Mouse (Mus musculus) left cerebral cortex, adult 11 months (tissue): ENCODE data around the gene Dlg1.

Experiments
- DNase-seq: peaks from one replicate; pipeline ENCODE4 v3.0.0; 2022; ENCODE audit warnings: low spot score

Gene Dlg1

DNA sequence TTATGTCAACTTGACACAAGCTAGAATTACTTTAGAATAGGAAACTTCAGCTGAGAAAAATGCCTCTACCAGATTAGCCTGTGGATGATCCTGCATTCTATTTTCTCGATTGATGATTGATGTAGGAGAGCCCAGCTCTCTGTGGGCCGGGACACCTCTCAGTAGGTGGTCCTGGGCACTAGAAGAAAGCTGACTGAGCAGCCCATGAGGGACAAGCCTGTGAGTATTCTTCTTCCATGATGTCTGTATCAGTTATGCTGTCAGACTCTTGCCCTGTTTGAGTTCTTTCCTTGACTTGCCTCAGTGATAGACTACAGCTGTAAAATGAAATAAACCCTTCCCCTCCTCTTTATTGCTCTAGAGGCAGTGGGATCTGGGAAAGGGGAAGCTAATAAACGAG lies 74.5 kb downstream of the Dlg1 start:
- no peak for DNase-seq

DNA sequence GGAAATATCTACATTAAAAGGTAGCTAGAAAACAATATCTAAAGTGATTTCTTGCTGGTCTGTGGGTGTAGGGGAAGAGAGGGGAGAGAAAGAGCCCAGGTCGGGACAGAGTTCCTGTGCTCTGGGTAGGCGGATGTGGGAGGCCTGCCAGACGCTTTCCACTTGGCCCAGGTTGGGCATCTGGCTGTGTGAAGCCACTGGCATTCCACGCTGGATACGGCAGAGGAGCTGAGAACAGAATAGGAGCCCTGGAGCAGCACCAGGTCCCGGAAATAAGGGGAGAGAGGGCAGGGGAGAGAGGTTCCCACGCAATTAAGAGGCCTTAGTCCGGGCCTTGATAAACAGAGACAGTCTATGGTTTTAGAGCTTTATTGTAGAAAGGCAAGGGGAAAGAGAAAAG lies 77.0 kb downstream of the Dlg1 start:
- DNase-seq, result no peak

DNA sequence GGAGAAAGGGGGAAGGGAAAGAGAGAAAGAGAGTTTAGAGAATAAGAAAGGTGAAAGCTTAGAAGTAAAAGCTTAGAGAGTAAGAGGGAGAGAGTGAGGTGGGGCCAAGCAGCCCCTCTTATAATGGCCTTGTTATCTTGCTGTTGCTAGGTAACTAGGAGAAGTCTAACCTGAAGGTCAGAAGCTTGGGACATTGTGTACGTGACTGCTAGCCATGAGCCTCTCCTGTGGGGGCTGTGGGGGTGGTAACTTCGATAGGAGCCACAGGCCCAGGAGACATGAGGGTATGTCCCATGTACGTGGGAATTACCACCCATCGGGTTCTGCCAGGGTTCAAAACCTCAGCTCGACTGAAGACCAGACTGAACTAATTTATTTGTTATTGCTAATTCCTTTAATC lies 77.5 kb downstream of the Dlg1 start:
- no peak for DNase-seq

DNA sequence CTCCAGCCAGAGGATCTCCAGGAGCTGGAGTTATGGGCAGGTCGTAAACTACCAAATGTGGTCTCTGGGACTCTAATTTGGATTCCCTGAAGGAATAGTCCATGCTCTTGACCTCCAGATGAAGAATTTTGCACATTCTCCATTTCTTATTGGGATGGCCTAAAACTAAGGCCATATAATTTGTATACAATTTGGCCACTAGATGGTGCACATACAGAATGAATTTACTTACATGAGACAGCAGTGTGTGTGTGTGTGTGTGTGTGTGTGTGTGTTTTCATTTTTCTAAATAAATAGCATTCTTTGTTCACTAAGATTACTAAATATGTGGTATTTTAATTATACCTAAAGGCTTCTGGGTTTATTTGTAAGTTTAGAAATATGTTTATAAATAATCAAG lies 87.3 kb downstream of the Dlg1 start:
- peak; percentile 55 for DNase-seq

DNA sequence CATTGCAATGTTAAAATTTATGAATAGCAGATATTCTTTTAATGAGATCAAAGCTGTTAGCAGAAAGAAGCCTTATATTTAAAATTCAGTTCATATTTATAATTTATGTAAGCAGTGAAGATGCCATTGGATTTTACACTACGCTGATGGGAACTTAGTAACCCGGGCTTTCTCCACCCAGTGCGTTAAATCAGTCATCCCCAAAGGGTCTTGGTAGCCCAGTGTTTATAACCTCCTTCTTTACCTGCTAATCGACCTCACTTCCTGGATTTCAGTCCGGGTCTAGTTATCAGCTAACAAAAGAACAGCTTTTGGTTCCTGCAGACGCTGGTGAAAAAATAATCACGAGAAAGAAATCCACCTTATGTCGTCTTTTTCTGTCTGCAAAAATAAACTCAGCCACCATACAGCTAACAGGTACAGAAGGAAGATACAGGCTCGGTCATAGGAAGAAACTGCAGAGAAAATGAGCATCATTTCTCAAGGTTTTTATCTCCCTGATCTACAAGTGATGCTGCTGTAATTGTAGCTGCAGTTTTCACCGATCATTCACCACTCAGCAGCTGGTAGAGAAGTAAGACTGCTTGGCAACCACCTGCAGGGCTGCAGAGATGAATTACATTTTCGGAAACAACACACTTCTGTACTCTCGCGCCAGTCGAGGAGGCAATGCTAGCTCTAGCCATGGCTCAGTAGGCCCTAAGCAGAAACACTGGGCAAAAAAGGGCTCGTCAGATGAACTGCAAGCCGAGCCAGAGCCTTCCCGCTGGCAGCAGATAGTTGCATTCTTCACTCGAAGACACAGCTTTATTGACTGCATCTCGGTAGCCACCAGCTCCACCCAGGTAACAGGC lies 91.2 kb downstream of the Dlg1 start:
- no peak for DNase-seq

DNA sequence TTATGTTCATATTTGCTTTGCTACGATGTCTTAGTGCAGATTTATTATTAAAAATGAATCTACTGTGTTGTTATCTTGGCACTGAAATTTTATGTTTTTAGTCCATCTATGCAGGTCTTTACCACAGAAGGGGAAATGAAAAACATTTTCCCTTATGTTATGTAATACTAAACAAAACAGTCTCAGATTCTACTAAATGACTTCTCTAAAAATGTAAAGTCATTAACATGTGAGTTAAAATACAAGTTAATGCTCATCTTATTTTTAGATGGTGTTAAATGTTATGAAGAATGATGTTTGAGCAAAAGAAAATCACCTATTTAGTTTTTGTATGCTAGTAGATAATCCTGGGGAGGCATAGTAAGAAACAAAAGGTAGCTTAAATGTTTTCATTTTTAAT lies 91.8 kb downstream of the Dlg1 start:
- DNase-seq, result no peak

DNA sequence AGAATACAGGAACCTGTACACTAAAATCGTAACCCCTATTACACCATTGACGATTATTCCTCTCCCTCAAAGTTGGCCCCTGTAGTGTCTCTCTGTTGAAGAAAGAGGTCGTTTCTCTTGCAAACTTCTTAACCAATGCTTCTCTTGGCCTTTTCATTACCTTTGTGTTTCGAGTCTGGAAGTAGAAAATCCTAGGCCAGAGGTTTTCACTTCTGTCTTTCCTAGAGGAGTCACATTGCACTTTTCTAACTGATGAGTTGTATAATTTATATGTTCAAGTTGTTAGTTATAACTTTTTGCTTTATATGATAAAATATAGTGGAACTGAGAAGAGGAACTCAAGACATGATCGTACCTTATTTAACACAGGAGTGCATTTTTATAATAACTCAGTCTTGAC lies 93.2 kb downstream of the Dlg1 start:
- DNase-seq, result no peak

DNA sequence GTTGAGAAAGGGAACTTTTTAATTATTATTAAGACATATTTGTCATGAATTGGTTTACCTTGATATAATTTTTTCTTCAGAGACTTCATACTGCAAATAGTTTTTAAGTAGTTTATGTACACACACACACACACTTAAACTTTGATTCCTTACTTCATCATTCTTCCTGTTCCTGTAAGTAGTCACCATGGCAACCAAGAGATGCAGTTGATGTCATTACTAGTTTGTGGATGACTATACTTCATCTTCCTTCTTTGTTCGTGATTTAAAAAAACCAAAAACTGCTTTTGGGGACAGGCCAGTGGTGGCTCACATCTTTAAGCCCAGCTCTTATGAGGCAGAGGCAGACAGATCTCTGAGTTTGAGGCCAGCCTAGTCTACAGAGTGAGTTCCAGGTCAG lies 94.4 kb downstream of the Dlg1 start:
- DNase-seq, result no peak

DNA sequence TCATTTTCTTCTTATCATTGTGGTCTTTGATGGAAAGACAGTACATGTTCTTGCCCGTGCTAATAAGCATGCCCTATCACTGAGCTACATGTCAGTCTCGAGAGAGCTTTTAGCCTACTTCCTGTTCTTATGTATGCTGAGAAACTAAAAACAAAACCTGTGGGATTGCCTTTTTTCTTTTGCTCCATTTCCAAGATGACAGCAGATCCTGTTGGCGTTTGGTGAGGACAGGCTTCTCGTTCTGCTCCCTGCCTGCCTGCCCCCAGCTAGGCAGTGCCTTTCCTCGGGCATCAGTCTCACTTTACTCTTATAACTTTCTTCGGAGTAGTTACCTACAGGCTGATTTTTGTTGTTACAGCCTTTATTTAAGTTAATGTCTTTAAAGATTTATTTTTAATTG lies 96.2 kb downstream of the Dlg1 start:
- DNase-seq, result no peak

DNA sequence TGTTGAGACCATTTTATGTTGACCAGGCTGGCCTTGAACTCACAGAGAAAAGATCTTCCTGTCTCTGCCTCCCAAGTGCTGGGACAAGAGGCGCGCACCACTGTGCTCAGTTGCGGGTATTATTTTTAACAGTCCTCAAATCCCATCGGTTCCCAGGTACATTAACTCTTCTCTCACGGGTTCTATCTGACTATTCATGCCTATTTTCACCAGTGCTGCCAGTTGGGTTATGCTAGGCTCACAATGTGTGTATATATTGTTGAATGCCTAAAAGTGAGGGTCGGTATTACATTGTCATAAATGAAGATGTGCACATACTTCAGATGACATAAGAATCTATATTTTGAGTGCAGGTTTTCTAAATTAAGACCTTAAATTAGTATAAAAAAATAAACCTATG lies 103.1 kb downstream of the Dlg1 start:
- no peak for DNase-seq

DNA sequence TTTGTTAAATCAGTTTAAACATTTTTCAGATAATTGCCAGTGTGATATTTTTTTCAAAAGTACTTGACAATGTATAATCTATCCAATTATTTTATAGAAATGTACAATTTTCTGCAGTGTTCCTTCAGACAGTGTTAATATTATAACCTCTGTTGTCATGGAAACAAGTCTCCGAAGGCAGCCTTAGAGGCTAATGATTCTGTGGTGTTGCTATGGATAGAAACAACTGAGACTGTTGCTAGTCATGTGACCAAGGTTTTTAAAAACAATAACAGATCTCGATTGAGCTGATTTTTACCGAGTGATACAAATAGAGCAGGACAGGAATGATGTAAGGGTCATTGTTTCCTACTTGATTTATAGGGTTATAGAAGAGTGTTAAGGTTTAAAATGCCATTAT lies 103.5 kb downstream of the Dlg1 start:
- no peak for DNase-seq

DNA sequence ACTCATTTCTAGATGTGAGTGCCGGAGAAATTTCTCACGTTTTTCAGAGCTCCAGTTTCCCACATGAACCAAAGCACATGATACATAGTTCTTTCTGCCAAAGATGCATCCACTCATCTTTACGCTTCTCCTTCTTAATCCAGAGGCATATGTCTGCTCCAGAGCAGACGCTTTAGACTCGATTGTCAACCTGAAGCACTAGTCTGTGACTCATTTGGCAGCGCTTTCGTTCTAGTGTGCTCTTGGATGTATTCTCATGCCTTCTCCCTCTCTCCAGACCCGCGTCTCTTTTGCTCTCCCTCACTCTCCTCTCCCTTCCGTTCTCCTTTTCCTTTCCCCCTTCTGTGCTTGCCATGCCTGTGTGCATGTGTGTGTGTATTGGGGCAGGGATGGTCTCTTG lies 112.7 kb downstream of the Dlg1 start:
- no peak for DNase-seq

DNA sequence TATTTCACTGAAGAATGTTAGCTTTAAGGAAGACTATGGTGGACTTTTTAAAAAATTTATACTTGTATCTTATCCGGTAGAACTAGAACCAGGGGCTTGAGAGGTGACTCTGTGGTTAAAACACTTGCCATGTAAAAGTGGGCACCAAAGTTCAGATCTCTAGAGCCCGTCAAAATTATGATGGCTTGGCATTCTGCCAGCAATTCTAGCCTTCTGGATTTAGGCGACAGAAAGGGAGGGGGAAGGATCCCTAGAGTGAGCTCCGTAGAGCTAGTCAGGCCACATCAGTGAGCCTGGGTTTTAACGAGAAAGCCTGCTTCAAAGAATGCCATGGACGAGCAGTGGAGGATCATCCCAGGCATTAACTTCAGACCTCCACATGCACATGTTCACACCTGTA lies 117.8 kb downstream of the Dlg1 start:
- no peak for DNase-seq

DNA sequence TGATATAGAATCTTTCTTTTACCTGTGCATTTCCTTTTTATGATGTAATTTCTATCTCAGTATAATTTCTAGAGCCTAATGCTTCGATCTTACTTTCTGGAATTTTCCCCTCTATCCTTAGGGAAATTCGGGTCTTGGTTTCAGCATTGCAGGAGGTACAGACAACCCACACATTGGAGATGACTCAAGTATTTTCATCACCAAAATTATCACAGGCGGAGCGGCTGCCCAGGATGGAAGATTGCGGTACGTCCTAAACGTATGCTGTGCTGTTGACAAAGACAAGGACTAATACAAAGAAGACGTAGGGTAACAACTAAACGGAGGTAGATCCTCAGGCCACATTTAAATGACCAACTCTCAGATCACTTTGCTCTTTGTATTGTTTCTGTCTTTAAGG lies 126.8 kb downstream of the Dlg1 start:
- no peak for DNase-seq

DNA sequence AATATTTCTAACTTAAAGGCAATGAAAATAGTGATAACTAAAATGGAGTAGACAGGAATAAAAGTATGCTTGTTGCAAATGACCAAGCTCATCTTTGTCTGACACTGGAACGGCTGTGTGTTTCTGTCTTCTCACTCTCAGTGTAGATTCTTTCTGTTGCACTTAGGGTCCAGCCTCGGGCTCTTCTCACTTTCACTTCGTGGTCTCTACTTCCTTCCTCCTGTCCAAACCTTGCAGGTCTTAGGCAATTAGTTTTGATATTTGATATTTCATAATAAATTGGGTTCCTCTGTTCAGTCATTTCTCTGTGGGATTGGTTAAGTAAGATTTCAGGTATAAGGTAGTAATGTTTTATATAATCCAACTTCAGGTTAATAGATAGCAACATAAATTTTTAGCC lies 140.4 kb downstream of the Dlg1 start:
- no peak for DNase-seq

DNA sequence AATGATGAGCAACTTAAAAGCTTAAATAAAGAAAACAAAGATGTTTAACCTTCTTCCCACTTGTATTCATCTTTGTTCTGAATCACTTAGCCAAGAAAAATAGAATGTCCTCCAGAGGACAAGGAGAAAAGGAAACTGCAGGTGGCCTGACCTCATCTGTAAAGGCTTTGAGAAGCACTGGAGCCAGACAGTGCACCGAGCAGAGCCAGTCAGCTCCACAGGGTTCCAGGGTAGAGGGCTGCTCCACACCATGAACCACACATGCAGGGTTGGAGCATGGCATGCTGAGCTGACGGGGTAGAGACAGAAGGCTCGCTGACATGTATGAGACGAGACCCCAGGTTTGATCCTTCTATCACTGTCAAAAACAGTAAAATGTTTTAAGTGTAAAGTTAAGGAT lies 162.8 kb downstream of the Dlg1 start:
- no peak for DNase-seq

DNA sequence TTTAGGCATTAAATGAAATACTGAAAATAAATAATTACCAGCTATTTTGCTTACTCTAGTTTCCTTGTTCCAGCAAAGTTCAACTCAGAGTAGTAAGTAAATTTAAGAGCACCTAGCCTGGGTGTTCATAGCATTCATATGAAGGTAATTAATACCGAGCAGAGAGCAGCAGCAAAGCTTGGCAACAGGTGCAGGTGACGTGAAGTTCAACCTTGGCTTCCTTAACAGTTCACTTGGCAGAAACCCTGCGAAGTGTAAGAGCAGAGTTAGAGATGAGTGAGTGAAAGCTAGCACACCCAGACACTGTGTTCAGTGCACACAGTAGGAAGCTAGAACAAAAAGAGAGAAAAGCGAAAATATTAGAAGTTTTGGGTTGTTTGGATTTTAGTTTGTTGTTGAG lies 167.5 kb downstream of the Dlg1 start:
- no peak for DNase-seq

DNA sequence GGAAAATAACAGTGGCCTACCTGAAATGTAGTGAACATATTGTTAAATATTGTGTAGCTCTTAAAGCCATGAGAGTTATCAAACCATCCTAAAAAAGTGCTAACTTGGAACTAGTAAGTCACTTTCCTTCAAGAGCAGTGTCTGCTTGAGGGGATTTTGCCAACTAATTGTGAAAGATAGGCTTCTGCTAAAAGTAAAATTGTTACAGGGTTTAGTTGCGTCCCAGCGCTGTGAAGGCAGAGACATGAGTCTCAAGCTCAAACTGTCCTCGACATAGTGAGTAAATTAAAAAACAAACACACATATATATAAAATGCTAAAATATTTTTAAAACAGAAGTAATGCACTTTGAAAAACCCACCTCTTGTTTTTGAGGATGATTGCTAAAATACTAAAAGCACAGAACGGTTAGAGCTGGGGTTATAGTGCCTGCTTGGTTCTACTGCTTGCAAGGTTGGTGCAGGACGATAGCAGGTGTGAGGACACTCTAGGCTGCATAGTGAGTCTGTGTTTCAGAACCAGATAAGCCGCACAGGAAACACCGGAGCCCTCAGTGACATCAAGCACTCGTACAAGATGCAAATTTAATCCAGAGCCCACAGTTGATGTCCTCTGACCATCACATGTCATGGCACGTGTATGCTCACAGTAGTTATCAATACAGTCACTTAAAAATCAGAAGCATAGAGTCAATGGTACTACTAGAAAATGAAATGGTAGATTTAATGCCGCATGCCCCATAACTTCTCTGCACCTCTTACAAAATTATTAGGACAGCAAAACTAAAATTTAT lies 169.6 kb downstream of the Dlg1 start:
- no peak for DNase-seq

DNA sequence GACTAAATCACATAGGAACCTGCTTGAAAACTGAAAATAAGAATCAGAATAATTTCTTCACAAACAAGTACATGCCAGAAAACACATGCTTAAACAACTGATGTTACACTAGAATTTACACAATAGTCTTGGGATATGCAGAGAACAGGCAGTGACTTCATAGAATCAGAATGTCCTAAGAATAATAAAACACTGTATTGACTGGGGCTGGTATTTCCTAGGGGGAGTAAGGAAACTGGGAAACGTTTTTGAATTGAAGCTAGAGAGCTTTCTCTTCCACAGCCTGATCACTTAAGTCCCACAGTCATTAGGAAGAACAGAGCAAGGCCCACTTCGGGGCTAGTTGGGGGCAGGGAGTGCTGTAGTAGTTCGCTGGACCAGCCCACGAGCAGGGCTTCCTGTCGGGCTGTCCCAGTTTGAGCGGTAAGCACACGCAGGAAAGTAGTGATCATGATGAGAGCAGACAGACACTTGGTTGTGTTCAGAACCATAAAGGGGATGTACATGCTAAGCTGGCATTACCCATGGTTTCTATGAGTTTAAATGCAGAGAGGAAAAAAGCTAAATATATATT lies 170.9 kb downstream of the Dlg1 start:
- DNase-seq, result no peak

DNA sequence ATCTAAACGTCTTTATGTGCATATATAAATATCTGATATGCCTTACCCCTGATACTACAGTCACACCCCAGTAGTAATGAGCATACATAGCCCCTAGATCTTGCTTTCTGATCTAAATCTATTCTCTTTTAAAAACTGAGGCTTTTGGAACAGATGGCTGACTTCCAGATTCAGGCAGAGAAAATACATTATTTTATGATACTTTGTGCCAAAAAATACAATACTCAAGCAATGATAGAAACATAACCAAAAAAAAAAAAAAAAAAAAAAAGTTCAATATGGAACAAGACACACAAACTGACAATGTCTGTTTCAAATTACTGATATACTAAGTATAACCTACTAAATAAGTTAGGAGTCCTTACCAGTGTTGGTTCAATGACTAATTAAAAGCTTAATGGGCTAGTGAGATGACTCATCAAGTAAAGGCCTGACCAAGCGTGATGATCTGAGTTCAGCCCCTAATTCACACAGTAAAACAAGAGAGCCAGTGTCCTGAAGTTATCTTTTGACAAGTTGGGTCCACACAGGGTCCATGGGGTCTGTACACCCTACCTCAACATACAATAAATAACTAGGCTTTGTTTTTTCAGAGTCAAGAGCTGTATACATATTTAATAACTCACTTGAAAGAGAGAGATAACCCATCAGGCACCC lies 171.5 kb downstream of the Dlg1 start:
- DNase-seq, result no peak

DNA sequence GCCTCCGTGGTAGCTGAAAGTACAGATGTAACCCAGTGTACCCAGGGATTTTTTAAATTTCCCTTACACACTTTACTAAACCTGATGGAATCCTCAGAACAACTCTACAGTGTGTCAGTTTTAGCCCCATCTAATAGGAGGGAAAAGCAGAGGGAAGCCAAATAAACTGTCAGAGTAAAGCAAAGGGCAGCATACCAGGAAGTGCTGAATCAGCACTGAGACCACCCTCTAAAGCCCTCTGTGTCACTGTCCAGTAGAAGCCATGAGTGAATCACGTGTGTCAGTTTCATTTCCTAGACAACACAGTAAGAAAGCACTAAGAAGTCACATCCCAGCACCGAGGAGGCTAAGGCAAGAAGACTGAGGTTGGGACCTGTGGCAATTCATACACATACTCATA lies 174.1 kb downstream of the Dlg1 start:
- DNase-seq, result no peak

DNA sequence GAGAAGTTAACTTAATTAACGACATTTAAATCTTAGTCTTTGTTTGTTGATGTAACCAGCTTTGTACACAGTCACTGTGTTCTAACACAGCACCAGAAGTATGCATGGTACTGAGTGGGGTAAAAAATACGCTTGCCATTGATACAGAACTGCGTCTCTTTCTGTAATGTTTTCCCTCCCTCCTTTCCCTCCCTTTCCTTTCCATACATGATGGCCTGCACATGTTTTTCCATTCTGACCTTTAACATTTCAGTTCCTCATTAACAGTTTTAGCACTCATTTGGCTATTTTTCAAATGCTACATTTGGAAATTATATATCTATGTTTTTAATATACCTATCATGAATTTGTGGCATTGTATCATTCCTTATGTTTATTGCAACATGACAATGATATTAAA lies 181.0 kb downstream of the Dlg1 start:
- no peak for DNase-seq

DNA sequence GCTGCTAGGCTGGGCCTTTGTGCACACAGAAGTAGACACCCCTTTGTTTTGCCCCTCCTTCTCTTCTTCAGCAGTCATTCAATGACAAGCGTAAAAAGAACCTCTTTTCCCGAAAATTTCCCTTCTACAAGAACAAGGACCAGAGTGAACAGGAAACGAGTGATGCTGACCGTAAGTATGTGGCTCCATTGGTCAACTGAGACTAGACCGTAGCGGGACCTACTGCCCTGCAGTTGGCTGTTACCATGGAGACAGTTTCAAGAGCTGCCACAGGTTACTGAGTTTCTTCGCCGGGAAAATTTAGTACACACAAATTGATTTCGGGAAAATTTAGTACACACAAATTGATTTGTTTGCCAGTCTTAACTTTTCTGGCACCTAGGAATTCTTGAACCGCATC lies 183.5 kb downstream of the Dlg1 start:
- no peak for DNase-seq
